Mouse (Mus musculus): ENCODE data around the gene Ttc17. TPM values are rescaled to one million over a fixed set of nuclear protein-coding genes. Genes with fewer than 3 reads are reported as not detected.
A peak's percentile ranks its signal among the peaks of the same experiment; 100 is the strongest.

The Ttc17 gene
- polyA plus RNA-seq, 1 experiment from 2014 or later, result 18.4 TPM

DNA sequence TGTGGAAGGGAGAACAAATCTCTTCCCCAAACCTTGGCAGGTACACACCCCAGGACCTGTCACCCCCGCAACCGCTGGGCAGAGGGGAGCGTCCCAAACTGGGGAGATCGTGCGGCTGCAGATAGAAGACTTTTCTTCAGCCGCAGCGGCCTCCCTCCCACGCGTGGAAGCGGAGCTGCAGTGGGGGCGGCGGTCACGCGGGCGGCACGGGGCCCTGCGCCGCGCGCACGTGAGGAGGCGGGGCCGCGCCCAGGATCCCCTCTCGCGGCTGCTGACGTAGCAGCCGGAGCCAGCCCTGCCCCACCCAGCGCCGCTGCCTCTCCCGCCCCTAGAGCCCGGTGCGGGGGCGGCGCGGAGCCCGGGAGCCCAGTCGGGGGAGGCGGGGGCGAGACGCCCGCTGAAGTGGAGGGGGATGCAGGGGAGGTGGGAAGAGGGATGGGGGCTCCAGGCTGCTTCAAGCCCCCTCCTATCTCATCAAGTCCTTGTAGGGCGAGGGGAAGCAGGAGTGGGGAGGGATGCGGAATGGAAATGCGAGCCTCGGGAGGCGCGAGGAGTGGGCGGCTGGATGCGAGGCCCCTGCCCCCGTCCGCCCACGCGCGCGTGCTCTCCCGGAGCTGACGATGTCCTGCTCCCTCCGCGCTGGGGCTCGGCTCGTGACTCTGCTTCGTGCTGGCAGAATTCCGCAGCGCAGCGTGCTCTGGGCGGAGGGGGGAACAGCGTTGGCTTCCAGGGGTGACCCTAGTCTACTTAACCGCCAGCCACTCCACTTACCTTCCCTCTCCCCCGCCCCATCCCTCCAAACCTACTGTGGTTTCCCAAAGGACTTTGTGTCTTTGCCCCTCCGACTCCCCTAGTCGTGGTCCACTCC, 133.1 kb downstream of the Ttc17 start:
- peak overlapping the region; percentile 53 for H3K4me3 ChIP-seq (ENCODE audit: low read length)
- WGBS, result under 1% methylated on average over 50 of the region's 72 CpGs
- peak overlapping the region; percentile 59 for H3K9ac ChIP-seq (ENCODE audit: low read depth, low read length)
- ATAC-seq (ENCODE audit: low FRiP score, low TSS enrichment), result peak; percentile 87
- peak overlapping the region; percentile 92 for H3K4me2 ChIP-seq (replicated peaks; ENCODE audit: low read depth, low read length)
- no peaks in the 10 kb centered on the region for H3K36me3 ChIP-seq (ENCODE audit: control insufficient read depth, insufficient read depth, low read length)
- no peaks in the 10 kb centered on the region for H3K9me3 ChIP-seq (ENCODE audit: control insufficient read depth, low read length)
- no peak overlapping the region for H3K27ac ChIP-seq (ENCODE audit: low read depth, low read length)
- no peaks in the 10 kb centered on the region for H3K4me1 ChIP-seq (ENCODE audit: control insufficient read depth, insufficient read depth, low read length)
- H3K27me3 ChIP-seq (ENCODE audit: control insufficient read depth, insufficient read depth, low read length), result peaks cover 41% of the 10 kb centered on the region

GRCm38 (mm10) chr2:94271176-94271575, 135.3 kb downstream of the Ttc17 start:
- 87% methylated on average over 10 of the region's 10 CpGs for WGBS
- no peaks in the 10 kb centered on the region for H3K36me3 ChIP-seq (ENCODE audit: control insufficient read depth, insufficient read depth, low read length)
- H3K4me3 ChIP-seq (ENCODE audit: low read length), result no peak overlapping the region
- H3K27ac ChIP-seq (ENCODE audit: low read depth, low read length), result no peak overlapping the region
- H3K27me3 ChIP-seq (ENCODE audit: control insufficient read depth, insufficient read depth, low read length), result peaks cover 57% of the 10 kb centered on the region
- no peaks in the 10 kb centered on the region for H3K9me3 ChIP-seq (ENCODE audit: control insufficient read depth, low read length)
- no peak for ATAC-seq (ENCODE audit: low FRiP score, low TSS enrichment)
- no peaks in the 10 kb centered on the region for H3K4me1 ChIP-seq (ENCODE audit: control insufficient read depth, insufficient read depth, low read length)
- H3K4me2 ChIP-seq (replicated peaks; ENCODE audit: low read depth, low read length), result no peak overlapping the region
- no peak overlapping the region for H3K9ac ChIP-seq (ENCODE audit: low read depth, low read length)

DNA sequence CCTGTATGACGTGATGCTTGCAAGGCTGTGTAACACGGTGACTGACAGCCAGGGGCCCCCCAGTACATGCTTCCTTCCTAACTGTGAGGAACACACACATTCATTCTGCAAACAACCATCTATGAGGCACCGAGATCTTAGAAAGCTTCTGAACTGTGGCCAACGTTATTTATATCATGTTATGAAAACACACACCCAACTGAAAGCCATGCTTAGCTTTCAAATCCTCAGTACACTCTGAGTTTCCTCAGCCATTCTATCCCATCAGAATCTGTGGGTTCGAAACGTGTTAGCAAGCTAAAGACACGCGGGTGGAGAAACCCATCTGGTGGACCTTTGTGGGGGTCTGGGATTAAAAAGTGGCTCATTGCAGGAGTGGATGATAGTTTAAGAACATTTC, 137.7 kb downstream of the Ttc17 start:
- Histone ChIP-seq H3K9me3 (ENCODE audit: control insufficient read depth, low read length) (no peaks in the 10 kb centered on the region), H3K36me3 (ENCODE audit: control insufficient read depth, insufficient read depth, low read length) (no peaks in the 10 kb centered on the region), H3K27ac (ENCODE audit: low read depth, low read length) (no peak overlapping the region), H3K4me1 (ENCODE audit: control insufficient read depth, insufficient read depth, low read length) (peaks cover 11% of the 10 kb centered on the region; the same call in 1 of the 2 replicates), H3K4me2 (replicated peaks; ENCODE audit: low read depth, low read length) (no peak overlapping the region), H3K27me3 (ENCODE audit: control insufficient read depth, insufficient read depth, low read length) (peaks cover 63% of the 10 kb centered on the region), H3K9ac (ENCODE audit: low read depth, low read length) (no peak overlapping the region), H3K4me3 (ENCODE audit: low read length) (no peak overlapping the region)
- ATAC-seq (ENCODE audit: low FRiP score, low TSS enrichment), result no peak
- 84% methylated on average over 8 of the region's 8 CpGs for WGBS

DNA sequence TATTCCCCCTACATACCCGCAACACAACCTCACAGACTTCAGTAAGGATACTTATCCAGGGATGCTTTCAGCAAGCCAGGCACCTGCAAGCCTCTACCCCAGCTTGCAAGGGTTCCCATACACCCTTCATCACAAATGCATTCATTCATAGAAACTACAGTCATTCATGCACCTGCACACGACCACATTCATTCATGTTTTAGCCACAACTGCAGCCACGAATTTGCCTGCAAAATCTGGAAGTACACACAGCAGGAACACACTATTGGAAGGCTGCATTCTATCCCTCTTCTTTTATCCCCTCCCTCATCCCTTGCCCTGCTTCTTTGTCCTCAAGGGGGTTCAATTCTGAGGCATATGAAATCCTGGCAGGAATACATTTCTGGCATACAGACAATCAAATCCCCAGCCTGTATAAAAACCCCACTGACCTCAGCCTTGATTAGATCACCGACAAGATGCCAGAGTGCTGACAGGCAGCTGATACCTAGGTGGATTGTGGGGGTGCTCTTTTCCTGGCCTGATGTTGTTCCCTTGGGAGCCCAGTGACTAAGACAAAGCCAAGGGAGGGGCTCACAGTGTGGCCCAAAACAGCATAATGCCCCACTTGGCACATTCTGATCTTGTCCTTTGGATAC, 139.2 kb downstream of the Ttc17 start:
- Histone ChIP-seq H3K9me3 (ENCODE audit: control insufficient read depth, low read length) (no peaks in the 10 kb centered on the region), H3K4me2 (replicated peaks; ENCODE audit: low read depth, low read length) (no peak overlapping the region), H3K4me1 (ENCODE audit: control insufficient read depth, insufficient read depth, low read length) (peaks cover 18% of the 10 kb centered on the region; the same call in 1 of the 2 replicates), H3K9ac (ENCODE audit: low read depth, low read length) (no peak overlapping the region), H3K27ac (ENCODE audit: low read depth, low read length) (no peak overlapping the region), H3K27me3 (ENCODE audit: control insufficient read depth, insufficient read depth, low read length) (peaks cover 58% of the 10 kb centered on the region), H3K36me3 (ENCODE audit: control insufficient read depth, insufficient read depth, low read length) (no peaks in the 10 kb centered on the region), H3K4me3 (ENCODE audit: low read length) (no peak overlapping the region)
- WGBS, result 30% methylated on average over 4 of the region's 4 CpGs
- ATAC-seq (ENCODE audit: low FRiP score, low TSS enrichment), result no peak

DNA sequence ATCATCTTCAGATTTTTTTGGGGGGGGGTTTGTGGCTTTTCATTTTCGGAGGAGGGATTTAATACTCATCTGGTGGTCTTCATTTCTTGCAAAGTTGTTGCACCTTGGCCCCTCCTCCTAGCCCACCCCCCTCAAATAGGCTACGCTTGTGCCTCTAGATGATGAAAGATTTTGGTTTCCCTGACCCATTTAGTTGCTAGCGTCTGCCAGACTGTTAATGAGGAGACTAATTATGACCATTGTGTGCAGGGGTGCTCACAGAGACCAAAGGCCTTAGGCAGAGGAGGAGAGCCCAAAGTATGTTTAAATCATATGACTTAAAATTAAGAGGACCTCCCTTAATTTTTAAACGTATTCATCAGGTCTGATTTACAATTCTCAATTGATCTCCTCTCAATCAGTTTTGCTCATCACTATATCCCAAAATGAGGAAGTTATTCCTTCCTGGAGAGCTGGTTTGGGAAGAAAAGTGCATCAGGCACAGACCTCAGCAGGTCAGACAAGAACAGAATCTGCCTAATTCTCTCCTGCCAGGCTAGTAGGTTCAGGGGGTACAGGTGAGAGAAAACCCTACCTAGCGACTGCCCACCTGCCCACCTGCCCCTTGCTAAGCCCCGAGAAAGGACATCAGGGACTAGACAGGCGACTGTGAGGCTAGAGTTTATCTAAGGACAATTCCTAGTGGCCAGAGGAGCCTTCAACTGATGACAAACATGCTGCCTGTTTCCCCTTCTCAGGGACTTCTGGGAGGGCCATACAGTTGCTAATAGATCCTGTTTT, 139.9 kb downstream of the Ttc17 start:
- no peak overlapping the region for H3K4me2 ChIP-seq (replicated peaks; ENCODE audit: low read depth, low read length)
- H3K4me1 ChIP-seq (ENCODE audit: control insufficient read depth, insufficient read depth, low read length), result peaks cover 18% of the 10 kb centered on the region; the same call in 1 of the 2 replicates
- peaks cover 54% of the 10 kb centered on the region for H3K27me3 ChIP-seq (ENCODE audit: control insufficient read depth, insufficient read depth, low read length)
- H3K9me3 ChIP-seq (ENCODE audit: control insufficient read depth, low read length), result no peaks in the 10 kb centered on the region
- 25% methylated on average over 7 of the region's 7 CpGs for WGBS
- H3K9ac ChIP-seq (ENCODE audit: low read depth, low read length), result no peak overlapping the region
- H3K27ac ChIP-seq (ENCODE audit: low read depth, low read length), result no peak overlapping the region
- no peak for ATAC-seq (ENCODE audit: low FRiP score, low TSS enrichment)
- no peak overlapping the region for H3K4me3 ChIP-seq (ENCODE audit: low read length)
- H3K36me3 ChIP-seq (ENCODE audit: control insufficient read depth, insufficient read depth, low read length), result no peaks in the 10 kb centered on the region

- H3K9ac ChIP-seq (ENCODE audit: low read depth, low read length), result no peak overlapping the region
- H3K27ac ChIP-seq (ENCODE audit: low read depth, low read length), result no peak overlapping the region
- H3K4me2 ChIP-seq (replicated peaks; ENCODE audit: low read depth, low read length), result peak overlapping the region; percentile 39
- H3K36me3 ChIP-seq (ENCODE audit: control insufficient read depth, insufficient read depth, low read length), result no peaks in the 10 kb centered on the region
- WGBS, result 8% methylated on average over 16 of the region's 16 CpGs
- peaks cover 18% of the 10 kb centered on the region; the same call in 1 of the 2 replicates for H3K4me1 ChIP-seq (ENCODE audit: control insufficient read depth, insufficient read depth, low read length)
- H3K4me3 ChIP-seq (ENCODE audit: low read length), result peak overlapping the region; percentile 22
- H3K27me3 ChIP-seq (ENCODE audit: control insufficient read depth, insufficient read depth, low read length), result peaks cover 45% of the 10 kb centered on the region
- H3K9me3 ChIP-seq (ENCODE audit: control insufficient read depth, low read length), result no peaks in the 10 kb centered on the region
- ATAC-seq (ENCODE audit: low FRiP score, low TSS enrichment), result 0 out of 2 replicates have a peak, but pooled peaks have one; percentile 28
Measured at GRCm38 (mm10) chr2:94265221-94266191, 141.0 kb downstream of the Ttc17 start.

- Histone ChIP-seq H3K36me3 (ENCODE audit: control insufficient read depth, insufficient read depth, low read length) (no peaks in the 10 kb centered on the region), H3K9me3 (ENCODE audit: control insufficient read depth, low read length) (no peaks in the 10 kb centered on the region), H3K4me3 (ENCODE audit: low read length) (peak overlapping the region; percentile 22), H3K4me2 (replicated peaks; ENCODE audit: low read depth, low read length) (peak overlapping the region; percentile 39), H3K9ac (ENCODE audit: low read depth, low read length) (no peak overlapping the region), H3K27ac (ENCODE audit: low read depth, low read length) (no peak overlapping the region), H3K4me1 (ENCODE audit: control insufficient read depth, insufficient read depth, low read length) (peaks cover 18% of the 10 kb centered on the region; the same call in 1 of the 2 replicates), H3K27me3 (ENCODE audit: control insufficient read depth, insufficient read depth, low read length) (peaks cover 44% of the 10 kb centered on the region)
- ATAC-seq (ENCODE audit: low FRiP score, low TSS enrichment), result no peak
- under 1% methylated on average over 12 of the region's 12 CpGs for WGBS
Measured at GRCm38 (mm10) chr2:94264631-94265098, 141.8 kb downstream of the Ttc17 start.

GRCm38 (mm10) chr2:94264006-94264405, 142.5 kb downstream of the Ttc17 start:
- no peak overlapping the region for H3K4me3 ChIP-seq (ENCODE audit: low read length)
- no peak for ATAC-seq (ENCODE audit: low FRiP score, low TSS enrichment)
- no peaks in the 10 kb centered on the region for H3K36me3 ChIP-seq (ENCODE audit: control insufficient read depth, insufficient read depth, low read length)
- H3K4me1 ChIP-seq (ENCODE audit: control insufficient read depth, insufficient read depth, low read length), result peaks cover 18% of the 10 kb centered on the region; the same call in 1 of the 2 replicates
- H3K9ac ChIP-seq (ENCODE audit: low read depth, low read length), result no peak overlapping the region
- peaks cover 44% of the 10 kb centered on the region for H3K27me3 ChIP-seq (ENCODE audit: control insufficient read depth, insufficient read depth, low read length)
- H3K9me3 ChIP-seq (ENCODE audit: control insufficient read depth, low read length), result no peaks in the 10 kb centered on the region
- H3K4me2 ChIP-seq (replicated peaks; ENCODE audit: low read depth, low read length), result peak overlapping the region; percentile 39
- 2% methylated on average over 2 of the region's 2 CpGs for WGBS
- no peak overlapping the region for H3K27ac ChIP-seq (ENCODE audit: low read depth, low read length)
